Mouse (Mus musculus): ENCODE measurements around the gene Tnfrsf18.

DNA sequence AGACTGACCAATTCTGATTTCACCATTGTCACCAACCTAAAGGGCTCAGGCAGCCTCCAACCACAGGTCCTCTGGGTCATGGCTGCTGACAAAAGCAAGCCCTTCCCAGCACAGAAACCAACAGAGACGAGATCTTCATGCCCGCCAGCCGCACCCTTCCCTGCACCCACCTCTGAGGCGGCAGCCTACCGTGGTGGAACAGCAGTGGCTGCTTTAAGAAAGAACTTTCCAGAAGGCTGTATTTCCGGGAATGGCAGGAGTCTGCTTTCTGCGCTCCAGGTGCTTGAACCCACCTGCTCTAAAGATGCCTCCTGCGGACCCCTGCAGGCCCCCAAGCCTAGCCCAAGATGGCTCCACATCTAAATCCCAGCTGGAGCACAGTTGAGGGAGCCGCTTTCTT is 32.9 kb downstream of the Tnfrsf18 start:
- TF ChIP-seq MAX (IDR thresholded peaks at IDR 0.05) (no peak), CEBPB (IDR thresholded peaks at IDR 0.05; ENCODE audit: low read depth) (no peak), MYOD1 (IDR thresholded peaks at IDR 0.05; ENCODE audit: control insufficient read depth, insufficient read length, low read depth) (no peak), CTCF (IDR thresholded peaks at IDR 0.05; ENCODE audit: control insufficient read depth, insufficient read depth, insufficient read length) (no peak)
